Mouse (Mus musculus) E14TG2a.4 (cell line): ENCODE measurements at regions not wholly inside any gene's neighbourhood (a gene's known extent, or its start where the extent isn't known, plus 50 kb on each side); places are given as distances from the start of the nearest gene placed in this dataset.

ENCODE experiments used
- CTCF ChIP-seq: conservative IDR thresholded peaks from 2 replicates; pipeline ENCODE4 v1.5.1; 2014; ENCODE audit warnings: low read length
- POU5F1 ChIP-seq: IDR thresholded peaks from 2 replicates; pipeline ENCODE4 v1.6.1; 2014; ENCODE audit warnings: low read length, borderline replicate concordance

- TF ChIP-seq CTCF: no peak
- no peak for TF ChIP-seq POU5F1
Measured at GRCm38 (mm10) chr8:125314221-125314984, 255.2 kb downstream of the Sipa1l2 start.
